Mouse (Mus musculus) liver, embryonic 14 days (tissue): ENCODE data around the gene Gm4847. TPM values are rescaled to one million over a fixed set of nuclear protein-coding genes. Genes with fewer than 3 reads are reported as not detected.

Experiments used
- polyA plus RNA-seq: library from polyadenylated mRNA; depleted of rRNA; stranded (reverse); fragments of >200 nt; gene quantifications from 2 replicates; pipeline ENCODE4 v1.2.3, GENCODE M21; 2012; rRNA removed

Gene Gm4847
- not detected in 2 replicates for polyA plus RNA-seq

GRCm38 (mm10) chr1:166647593-166647992 lies at the start of gene Gm4847:
Gene Gm4847, minus strand, starts transcription at chr1:166647693.

GRCm38 (mm10) chr1:166681745-166682144 lies 34.3 kb upstream of the Gm4847 start, which contains the start of gene Fmo9:
Gene Fmo9, minus strand, starts transcription at chr1:166681845.

Other genes starting within 250 kb of the Gm4847 start
- gene Pogk, start 237.8 kb downstream of the Gm4847 start, polyA plus RNA-seq: 0.97 and 1.1 TPM in 2 replicates
- not detected in 2 replicates for gene Gm4846, start 150.1 kb downstream of the Gm4847 start, polyA plus RNA-seq
- not detected in 2 replicates for gene Fmo9, start 34.2 kb upstream of the Gm4847 start, polyA plus RNA-seq